Comparison of ENCODE assay signal across 8 mouse cellular contexts in the genomic region with DNA sequence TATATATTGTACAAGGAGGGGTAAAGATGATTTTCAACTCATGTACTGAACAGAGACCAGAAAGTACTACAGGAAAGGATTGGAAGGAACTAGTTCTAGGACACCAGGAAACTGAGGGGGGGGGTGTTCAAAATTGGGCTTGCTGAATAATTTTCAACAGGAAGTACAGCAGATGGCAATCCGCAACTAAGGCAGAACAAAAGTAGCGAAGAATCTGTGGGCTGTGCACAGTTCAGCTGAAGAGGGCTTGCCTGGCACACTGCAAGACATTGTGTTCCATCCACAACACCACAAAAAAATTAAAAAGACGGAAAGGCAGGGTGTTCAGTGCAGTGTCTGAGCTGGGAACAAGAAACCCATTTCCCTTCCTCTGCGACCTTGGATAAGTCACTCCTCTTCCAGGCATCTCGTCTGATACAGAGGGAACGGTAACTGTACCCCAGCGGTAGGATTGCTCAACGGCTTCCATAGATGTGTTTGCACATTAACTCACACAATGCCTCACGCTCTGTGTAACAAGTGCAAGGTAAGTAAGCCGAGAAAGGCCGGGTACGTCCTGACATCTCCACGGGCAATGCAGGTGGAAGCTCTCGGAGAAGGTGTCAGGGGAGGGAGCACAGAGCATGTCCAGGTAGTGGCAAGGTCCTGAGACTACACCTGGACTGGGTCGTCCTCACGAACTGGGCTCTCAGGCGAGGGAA. TPM values are rescaled to one million over a fixed set of nuclear protein-coding genes. Genes with fewer than 3 reads are reported as not detected.
DNase-seq lines count a peak whose midpoint lies in the region; ATAC-seq and TF ChIP-seq lines count a peak whose summit lies in the region.

No protein-coding gene starts in this region.

- peaks cover 0 to 7% of the 10 kb centered on the region in 2 experiments; a peak in 1 of 4 replicates for H3K4me1 ChIP-seq in MEL (ENCODE audit: control insufficient read depth in 1 of 2, insufficient read depth in 2 of 2, low read length in 2 of 2)
- peaks cover 14% of the 10 kb centered on the region for H3K4me1 ChIP-seq in erythroblast, embryonic 14.5 days (ENCODE audit: control insufficient read depth)
- peaks cover 9% of the 10 kb centered on the region for H3K4me1 ChIP-seq in hindbrain, embryonic 12.5 days

- H3K27me3 ChIP-seq in MEL (ENCODE audit: control insufficient read depth in 1 of 2, insufficient read depth in 2 of 2, low read length in 2 of 2) = peaks cover 2 to 4% of the 10 kb centered on the region in 2 experiments; a peak in 2 of 4 replicates
- peaks cover 26% of the 10 kb centered on the region for H3K27me3 ChIP-seq in erythroblast, embryonic 14.5 days (ENCODE audit: control insufficient read depth)
- H3K27me3 ChIP-seq in hindbrain, embryonic 12.5 days = no peaks in the 10 kb centered on the region

- peaks cover 0 to 5% of the 10 kb centered on the region in 2 experiments; a peak in 2 of 4 replicates for H3K36me3 ChIP-seq in MEL (ENCODE audit: control insufficient read depth in 1 of 2, insufficient read depth in 2 of 2, low read length in 2 of 2)
- no peaks in the 10 kb centered on the region for H3K36me3 ChIP-seq in erythroblast, embryonic 14.5 days (ENCODE audit: control insufficient read depth)
- H3K36me3 ChIP-seq in hindbrain, embryonic 12.5 days = no peaks in the 10 kb centered on the region

- peak overlapping the region; percentile 73 for H3K9ac ChIP-seq in MEL (ENCODE audit: control insufficient read depth, low read depth, low read length, poor library complexity, severe bottlenecking)
- peak overlapping the region; percentile 90 for H3K9ac ChIP-seq in hindbrain, embryonic 12.5 days

- WGBS in hindbrain, embryonic 12.5 days = 3% methylated on average over 17 of the region's 17 CpGs

- no peak for TF ChIP-seq EP300 in MEL (IDR thresholded peaks at IDR 0.05; ENCODE audit: low read depth in 1 of 2, low read length in 2 of 2)

- H3K79me2 ChIP-seq in MEL (ENCODE audit: control insufficient read depth, insufficient read depth, low read length, poor library complexity) = no peaks in the 10 kb centered on the region; the same call in 1 of the 2 replicates

- peak overlapping the region; percentile 93 for H3K4me3 ChIP-seq in gastrocnemius, adult 2 months
- H3K4me3 ChIP-seq in MEL (ENCODE audit: control insufficient read depth in 1 of 2, insufficient read depth in 1 of 2, low read depth in 2 of 2, low read length in 2 of 2) = peak overlapping the region; percentile 79 to 98
- peak overlapping the region; percentile 76 for H3K4me3 ChIP-seq in erythroblast, embryonic 14.5 days (replicated peaks)
- H3K4me3 ChIP-seq in hindbrain, embryonic 12.5 days = peak overlapping the region; percentile 85
- peak overlapping the region; percentile 88 for H3K4me3 ChIP-seq in left cerebral cortex, adult 2 months

- TF ChIP-seq POLR2A in MEL (IDR thresholded peaks at IDR 0.05; ENCODE audit: control insufficient read depth in 1 of 2, insufficient read depth in 1 of 2, low read depth in 1 of 2, low read length in 2 of 2, poor library complexity in 1 of 2) = no peak

- peak overlapping the region; percentile 73 for H3K4me2 ChIP-seq in hindbrain, embryonic 12.5 days (replicated peaks)

- no peak for TF ChIP-seq CTCF in gastrocnemius, adult 2 months (IDR thresholded peaks at IDR 0.05)
- TF ChIP-seq CTCF in MEL (IDR thresholded peaks at IDR 0.05 in 2 of 3, conservative IDR thresholded peaks at IDR 0.05 in 1 of 3; ENCODE audit: control insufficient read depth in 1 of 3, insufficient read depth in 1 of 3, low read depth in 2 of 3, low read length in 3 of 3, poor library complexity in 1 of 3, severe bottlenecking in 1 of 3) = no peak
- no peak; the same call in 1 of the 2 replicates for TF ChIP-seq CTCF in left cerebral cortex, adult 2 months (IDR thresholded peaks at IDR 0.05)

- no peak for DNase-seq in gastrocnemius, adult 2 months
- DNase-seq in gastrocnemius, postnatal 36 days = no peak
- peak; percentile 45 for DNase-seq in MEL (ENCODE audit: low read depth, low spot score)
- DNase-seq in left cerebral cortex, adult 2 months (ENCODE audit: extremely low spot score in 1 of 2, low spot score in 2 of 2) = peak; percentile 11 to 21
- peak; percentile 41 for DNase-seq in testis, postnatal 10 days (ENCODE audit: low spot score)

- H3K27ac ChIP-seq in gastrocnemius, adult 2 months = peak overlapping the region; percentile 91
- H3K27ac ChIP-seq in MEL (ENCODE audit: control insufficient read depth, low read depth, low read length) = no peak overlapping the region
- H3K27ac ChIP-seq in hindbrain, embryonic 12.5 days = peak overlapping the region; percentile 79
- H3K27ac ChIP-seq in left cerebral cortex, adult 2 months = peak overlapping the region; percentile 95

- TF ChIP-seq RAD21 in MEL (IDR thresholded peaks at IDR 0.05; ENCODE audit: low read depth, low read length) = no peak

- intact Hi-C loops in gastrocnemius, adult 2 months (cut with DNase I) = no loop called here
- intact Hi-C loops in gastrocnemius, postnatal 36 days (cut with DNase I) = no loop called here
- intact Hi-C loops in left cerebral cortex, adult 2 months (cut with DNase I) = no loop called here

- no peaks in the 10 kb centered on the region for H3K9me3 ChIP-seq in MEL (replicated peaks; ENCODE audit: insufficient read depth, low read length)
- H3K9me3 ChIP-seq in erythroblast, embryonic 14.5 days (ENCODE audit: control insufficient read depth, low read length) = no peaks in the 10 kb centered on the region
- no peaks in the 10 kb centered on the region for H3K9me3 ChIP-seq in hindbrain, embryonic 12.5 days (replicated peaks)

- peak; percentile 46 for ATAC-seq in hindbrain, embryonic 12.5 days (ENCODE audit: low FRiP score)
- peak; percentile 26 for ATAC-seq in megakaryocyte, adult 5-6 weeks (ENCODE audit: poor library complexity, severe bottlenecking)

TF ChIP-seq in MEL, 35 proteins besides CTCF, POLR2A, EP300 and RAD21:
- no peak for TF ChIP-seq ZMIZ1 (IDR thresholded peaks at IDR 0.05; ENCODE audit: low read depth, low read length)
- no peak for TF ChIP-seq USF2 (IDR thresholded peaks at IDR 0.05; ENCODE audit: borderline replicate concordance in 1 of 2, insufficient read depth in 1 of 2, low read depth in 1 of 2, low read length in 2 of 2)
- no peak for TF ChIP-seq SMC3 (IDR thresholded peaks at IDR 0.05; ENCODE audit: low read depth, low read length)
- no peak for TF ChIP-seq MAFK (IDR thresholded peaks at IDR 0.05; ENCODE audit: borderline replicate concordance, low read depth, low read length)
- TF ChIP-seq E2F4 (IDR thresholded peaks at IDR 0.05; ENCODE audit: borderline replicate concordance, low read depth, low read length) = no peak
- TF ChIP-seq NELFE (IDR thresholded peaks at IDR 0.05; ENCODE audit: low read depth, low read length) = no peak
- TF ChIP-seq GABPA (IDR thresholded peaks at IDR 0.05; ENCODE audit: low read depth, low read length) = no peak
- no peak for TF ChIP-seq POLR2AphosphoS2 (IDR thresholded peaks at IDR 0.05; ENCODE audit: low read length)
- no peak for TF ChIP-seq HCFC1 (IDR thresholded peaks at IDR 0.05; ENCODE audit: low read depth, low read length)
- TF ChIP-seq MAZ (IDR thresholded peaks at IDR 0.05; ENCODE audit: low read depth, low read length) = no peak

RNA-seq across cellular contexts. Expression of a gene that starts 0.8 kb away (rescaled TPM):
- 10 to 100 TPM; 14.0 to 16.3 TPM for total RNA-seq in gastrocnemius, adult 2 months (2021)
- 10 to 100 TPM; 12.9 to 13.0 TPM for total RNA-seq in gastrocnemius, postnatal 36 days (2021)
- 3.3 and 3.4 TPM in 2 replicates for total RNA-seq in MEL (2012; rRNA removed)
- polyA plus RNA-seq in MEL (2012; ENCODE audit: insufficient read depth in 1 of 2, insufficient read length in 2 of 2, low read depth in 1 of 2, low replicate concordance in 2 of 2, missing spikeins in 1 of 2) = 1 to 10 TPM in 1 of 2 experiments, not detected in 1; 6.5 TPM
- 0.04 TPM in 1 of 2 replicates, not detected in the other for polyA plus RNA-seq in erythroblast, embryonic 14.5 days (2012)
- polyA plus RNA-seq in hindbrain, embryonic 12.5 days (2016; fragmentation: Nextera tagmentation; extraction: Ambion mirVana) = 51.5 and 54.4 TPM in 2 replicates
- total RNA-seq in left cerebral cortex, adult 2 months (2021) = 10 to 100 TPM; 85.0 to 93.3 TPM
- total RNA-seq in megakaryocyte, adult 5-6 weeks (2015) = 7.9 and 9.0 TPM in 2 replicates
- 6.4 and 10.7 TPM in 2 replicates for total RNA-seq in megakaryocyte, adult 5-6 weeks (2017)

Comparison
In these comparisons a context has a peak if more than half of its experiments do, and no peak if none do; other contexts are left out.
1. DNase-seq: peak in MEL (single experiment), left cerebral cortex, adult 2 months (2 of 2) and testis, postnatal 10 days (single experiment); none in gastrocnemius, adult 2 months (single experiment) and gastrocnemius, postnatal 36 days (0 of 2).
2. RNA of a gene that starts 0.8 kb away (total RNA-seq): 85.0 to 93.3 TPM in left cerebral cortex, adult 2 months; 14.0 to 16.3 TPM in gastrocnemius, adult 2 months, 12.9 to 13.0 TPM in gastrocnemius, postnatal 36 days, 6.4 to 10.7 TPM in megakaryocyte, adult 5-6 weeks and 3.3 to 3.4 TPM in MEL; every median in the first group is over 4 times any median in the second.
3. Peak in every context shown above with its lines, with median percentiles within 50 percentile points of each other: H3K4me3 ChIP-seq.